Mouse (Mus musculus): ENCODE data around the gene Pnkp. TPM values are rescaled to one million over a fixed set of nuclear protein-coding genes. Genes with fewer than 3 reads are reported as not detected.
A peak's percentile ranks its signal among the peaks of the same experiment; 100 is the strongest.

The Pnkp gene
- polyA plus RNA-seq, 1 experiment from 2014 or later = 39.8 TPM

DNA sequence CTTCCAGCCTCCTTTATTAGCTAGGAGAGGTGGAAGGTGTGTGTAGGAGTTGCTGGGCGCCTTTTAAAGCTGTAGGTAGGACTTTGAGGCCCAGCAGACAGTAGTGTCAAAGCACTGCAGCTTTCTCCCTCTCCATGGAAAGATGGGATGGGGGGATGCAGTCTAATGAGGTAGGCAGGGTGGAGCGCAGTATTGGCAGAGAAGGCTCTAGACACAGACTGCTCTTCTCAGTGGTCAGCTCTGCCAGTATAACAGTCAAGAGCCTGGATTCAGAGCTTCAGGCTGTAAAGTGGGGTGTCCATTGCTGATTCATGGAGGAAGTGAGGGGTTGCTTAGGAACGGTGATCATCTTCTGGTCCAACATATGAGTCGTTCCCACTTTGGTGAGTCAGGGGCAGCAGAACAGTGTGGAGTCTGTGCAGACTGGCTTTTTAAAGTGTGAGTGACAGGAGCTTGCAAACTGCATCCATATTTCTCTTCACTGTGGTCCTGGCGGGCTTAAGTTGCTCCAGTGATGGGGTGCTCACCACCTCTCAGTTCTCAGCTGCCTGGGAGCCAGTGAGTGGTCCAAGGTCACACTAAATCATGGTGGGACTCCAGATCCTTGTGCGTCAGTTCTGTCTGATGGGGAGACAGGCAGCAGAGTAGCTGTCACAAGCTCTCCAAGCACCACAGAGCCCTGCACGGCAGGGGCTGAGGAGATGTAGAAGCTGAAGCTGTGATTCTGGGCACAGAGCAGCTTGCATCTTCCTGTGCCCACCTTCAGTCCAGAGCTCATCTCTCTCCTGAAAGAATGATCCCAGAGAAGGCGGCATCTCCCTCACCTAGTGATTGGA is 5.9 kb upstream of the Pnkp start:
- Histone ChIP-seq H3K36me3 (replicated peaks) (peaks cover 32% of the 10 kb centered on the region), H3K9me3 (no peaks in the 10 kb centered on the region), H3K4me3 (peak overlapping the region; percentile 87), H3K27me3 (ENCODE audit: poor library complexity, severe bottlenecking) (no peaks in the 10 kb centered on the region), H3K27ac (peak overlapping the region; percentile 97), H3K4me1 (peaks cover 63% of the 10 kb centered on the region)
- DNase-seq (ENCODE audit: extremely low spot score, low spot score) = no peak
- WGBS = 84% methylated on average over 8 of the region's 8 CpGs

DNA sequence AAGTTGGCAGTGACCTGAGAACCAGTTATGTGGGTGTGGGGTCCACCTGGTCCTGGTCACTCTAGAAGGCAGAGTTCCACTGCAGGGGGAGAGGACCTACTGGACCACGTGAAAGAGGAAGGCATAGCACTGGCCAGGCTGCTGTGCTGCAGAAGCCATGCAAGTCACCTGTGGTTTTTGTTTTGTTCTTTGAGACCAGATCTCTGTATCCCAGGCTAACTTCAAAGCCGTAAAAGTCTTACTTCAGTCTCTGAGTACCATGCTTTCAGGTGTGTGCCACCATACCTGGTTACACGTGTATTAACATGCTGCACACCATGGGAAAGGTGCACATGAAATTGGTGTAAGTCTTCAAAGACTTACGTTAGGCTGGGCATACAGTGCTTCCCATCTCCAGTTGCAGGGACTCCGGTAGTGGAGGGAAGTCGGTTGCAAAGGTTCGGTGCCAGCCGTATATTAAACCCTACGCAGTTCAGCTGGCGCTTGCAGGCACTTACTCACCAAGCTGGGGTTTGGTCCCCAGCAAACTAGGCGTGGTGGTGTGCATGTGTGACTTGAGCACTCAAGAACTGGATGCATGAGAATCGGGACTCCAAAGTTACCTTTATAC is 5.2 kb upstream of the Pnkp start:
- no peaks in the 10 kb centered on the region for H3K27me3 ChIP-seq (ENCODE audit: poor library complexity, severe bottlenecking)
- WGBS = 93% methylated on average over 12 of the region's 12 CpGs
- H3K4me3 ChIP-seq = peak overlapping the region; percentile 87

DNA sequence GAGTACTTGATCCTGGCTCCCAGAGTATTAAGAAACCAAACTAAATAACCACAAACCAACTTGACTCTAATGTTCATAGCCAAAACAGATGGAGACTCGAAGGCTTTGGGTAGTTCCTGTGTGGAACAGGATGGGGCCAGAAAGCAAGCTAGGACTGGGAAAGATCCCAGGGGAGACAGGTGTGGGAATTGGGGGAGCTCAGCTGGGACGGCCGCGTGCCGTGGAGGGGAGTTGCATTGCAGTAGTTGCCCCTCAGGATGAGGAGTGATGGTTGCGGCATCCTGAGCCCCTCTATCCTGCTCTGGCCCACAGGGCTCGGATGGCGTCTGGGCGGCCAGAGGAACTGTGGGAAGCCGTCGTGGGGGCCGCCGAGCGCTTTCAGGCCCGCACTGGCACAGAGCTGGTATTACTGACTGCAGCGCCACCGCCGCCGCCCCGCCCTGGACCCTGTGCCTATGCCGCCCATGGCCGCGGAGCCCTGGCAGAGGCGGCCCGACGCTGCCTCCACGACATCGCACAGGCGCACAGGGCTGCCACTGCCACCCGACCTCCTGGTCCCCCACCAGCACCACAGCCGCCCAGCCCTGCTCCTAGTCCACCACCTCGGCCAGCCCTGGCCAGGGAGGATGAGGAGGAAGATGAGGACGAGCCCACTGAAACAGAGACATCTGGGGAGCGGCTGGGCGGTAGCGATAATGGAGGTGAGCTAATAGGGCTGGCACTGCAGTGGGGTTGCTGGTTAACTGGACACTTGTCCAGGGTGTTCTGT is 4.5 kb upstream of the Pnkp start:
- no peak for DNase-seq (ENCODE audit: extremely low spot score, low spot score)
- H3K9me3 ChIP-seq = no peaks in the 10 kb centered on the region
- H3K4me1 ChIP-seq = peaks cover 74% of the 10 kb centered on the region
- 0 out of 2 replicates have a peak overlapping the region, but pooled peaks have one; percentile 11 for H3K27ac ChIP-seq
- H3K36me3 ChIP-seq (replicated peaks) = peaks cover 22% of the 10 kb centered on the region
- H3K27me3 ChIP-seq (ENCODE audit: poor library complexity, severe bottlenecking) = no peaks in the 10 kb centered on the region
- H3K4me3 ChIP-seq = peak overlapping the region; percentile 4
- WGBS = 92% methylated on average over 36 of the region's 36 CpGs

More for the DNA sequence above, 5.2 kb upstream of the Pnkp start:
- peaks cover 70% of the 10 kb centered on the region for H3K4me1 ChIP-seq
- DNase-seq (ENCODE audit: extremely low spot score, low spot score) = no peak
- peaks cover 25% of the 10 kb centered on the region for H3K36me3 ChIP-seq (replicated peaks)
- H3K9me3 ChIP-seq = no peaks in the 10 kb centered on the region
- no peak overlapping the region for H3K27ac ChIP-seq

DNA sequence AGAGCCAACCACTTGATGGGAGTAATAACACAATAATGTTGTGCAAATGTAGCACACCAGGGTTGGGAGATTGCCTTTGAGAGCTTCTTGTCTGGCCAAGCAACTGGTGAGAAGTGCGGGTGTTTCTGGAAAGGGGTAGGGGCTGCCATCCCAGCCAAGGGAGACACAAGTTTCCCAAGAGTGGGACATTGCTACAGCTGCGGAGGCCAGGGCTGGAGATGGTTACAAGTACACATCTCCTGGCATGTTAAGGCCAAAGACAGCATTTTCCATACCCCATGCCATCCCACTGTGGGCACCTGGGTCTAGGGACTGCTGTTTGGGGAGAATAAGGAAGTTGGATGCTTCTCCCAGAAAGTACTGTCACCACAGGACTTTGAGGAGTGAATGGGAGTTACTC is 3.9 kb upstream of the Pnkp start:
- no peaks in the 10 kb centered on the region for H3K27me3 ChIP-seq (ENCODE audit: poor library complexity, severe bottlenecking)
- H3K4me1 ChIP-seq = peaks cover 74% of the 10 kb centered on the region
- H3K36me3 ChIP-seq (replicated peaks) = peaks cover 22% of the 10 kb centered on the region
- no peak overlapping the region for H3K27ac ChIP-seq
- DNase-seq (ENCODE audit: extremely low spot score, low spot score) = no peak
- H3K4me3 ChIP-seq = peak overlapping the region; percentile 4; the same call in 1 of the 2 replicates
- H3K9me3 ChIP-seq = no peaks in the 10 kb centered on the region
- WGBS = 96% methylated on average over 2 of the region's 2 CpGs

DNA sequence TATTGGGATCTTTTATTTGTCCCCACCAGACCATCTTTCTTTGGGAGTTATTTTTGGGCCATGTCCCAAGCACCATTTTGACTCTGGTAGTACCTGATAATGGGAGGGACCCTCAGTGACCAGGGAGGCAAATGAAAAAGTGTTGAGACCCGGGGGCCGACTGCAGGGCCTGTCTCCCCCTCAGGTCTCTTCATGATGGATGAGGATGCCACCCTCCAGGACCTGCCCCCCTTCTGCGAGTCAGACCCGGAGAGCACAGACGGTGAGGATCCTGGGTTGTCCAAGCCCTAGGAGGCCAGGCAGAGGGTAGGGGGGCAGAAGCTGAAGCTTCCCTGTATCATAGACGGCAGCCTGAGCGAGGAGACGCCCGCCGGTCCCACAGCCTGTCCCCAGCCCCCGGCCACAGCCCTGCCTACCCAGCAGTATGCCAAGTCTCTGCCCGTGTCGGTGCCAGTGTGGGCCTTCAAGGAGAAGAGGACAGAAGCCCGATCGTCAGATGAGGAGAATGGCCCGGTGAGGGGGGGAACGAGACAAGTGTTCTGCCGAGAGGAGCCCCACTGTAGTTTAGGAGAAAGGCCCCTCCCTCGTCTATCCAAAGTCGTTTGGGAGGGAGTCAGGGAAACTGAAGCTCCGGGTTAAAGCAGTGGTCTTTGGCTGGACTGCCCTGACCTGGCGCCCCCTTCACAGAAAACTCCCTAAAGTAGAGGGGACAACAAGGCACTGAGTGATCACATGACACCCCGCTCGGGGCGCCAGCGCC is 3.2 kb upstream of the Pnkp start:
- H3K4me1 ChIP-seq = peaks cover 78% of the 10 kb centered on the region
- H3K4me3 ChIP-seq = peak overlapping the region; percentile 66
- WGBS = 36% methylated on average over 26 of the region's 26 CpGs
- no peaks in the 10 kb centered on the region for H3K9me3 ChIP-seq
- peak; percentile 49 for DNase-seq (ENCODE audit: extremely low spot score, low spot score)
- H3K27me3 ChIP-seq (ENCODE audit: poor library complexity, severe bottlenecking) = no peaks in the 10 kb centered on the region
- peak overlapping the region; percentile 91 for H3K27ac ChIP-seq
- H3K36me3 ChIP-seq (replicated peaks) = peaks cover 27% of the 10 kb centered on the region

DNA sequence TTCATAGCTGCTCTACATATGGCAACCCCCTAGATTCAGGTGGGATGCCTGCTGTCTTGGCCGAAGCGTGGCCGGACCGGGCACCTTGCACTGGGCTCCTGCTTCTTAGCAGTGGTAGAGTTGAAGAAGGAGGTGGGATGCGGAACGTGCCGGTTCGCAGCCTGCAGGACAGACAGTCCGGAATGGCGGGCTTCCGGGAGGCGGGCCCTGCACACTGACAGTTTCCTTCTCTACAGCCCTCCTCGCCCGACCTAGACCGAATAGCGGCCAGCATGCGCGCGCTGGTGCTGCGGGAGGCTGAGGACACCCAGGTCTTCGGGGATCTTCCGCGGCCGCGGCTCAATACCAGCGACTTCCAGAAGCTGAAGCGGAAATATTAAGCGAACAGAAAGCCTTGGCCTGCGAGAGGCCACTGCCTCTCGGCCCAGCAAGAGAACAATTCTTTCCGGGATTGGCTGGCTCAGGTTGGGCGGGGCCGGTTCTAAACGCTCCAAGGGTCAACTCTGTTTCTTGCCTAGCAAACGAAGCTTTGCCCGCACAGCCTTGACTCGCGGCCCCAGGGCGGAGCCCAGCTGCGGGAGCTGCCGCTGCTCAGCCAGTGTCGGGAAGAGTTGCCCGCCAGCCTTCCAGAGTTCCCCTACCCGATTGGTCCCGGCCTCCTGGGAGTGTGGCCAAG is 2.4 kb upstream of the Pnkp start:
- Histone ChIP-seq H3K4me1 (peaks cover 78% of the 10 kb centered on the region), H3K27me3 (ENCODE audit: poor library complexity, severe bottlenecking) (no peaks in the 10 kb centered on the region), H3K36me3 (replicated peaks) (peaks cover 27% of the 10 kb centered on the region), H3K27ac (peak overlapping the region; percentile 91), H3K9me3 (no peaks in the 10 kb centered on the region), H3K4me3 (peak overlapping the region; percentile 66)
- 3% methylated on average over 45 of the region's 45 CpGs for WGBS
- DNase-seq (ENCODE audit: extremely low spot score, low spot score) = peak; percentile 78

DNA sequence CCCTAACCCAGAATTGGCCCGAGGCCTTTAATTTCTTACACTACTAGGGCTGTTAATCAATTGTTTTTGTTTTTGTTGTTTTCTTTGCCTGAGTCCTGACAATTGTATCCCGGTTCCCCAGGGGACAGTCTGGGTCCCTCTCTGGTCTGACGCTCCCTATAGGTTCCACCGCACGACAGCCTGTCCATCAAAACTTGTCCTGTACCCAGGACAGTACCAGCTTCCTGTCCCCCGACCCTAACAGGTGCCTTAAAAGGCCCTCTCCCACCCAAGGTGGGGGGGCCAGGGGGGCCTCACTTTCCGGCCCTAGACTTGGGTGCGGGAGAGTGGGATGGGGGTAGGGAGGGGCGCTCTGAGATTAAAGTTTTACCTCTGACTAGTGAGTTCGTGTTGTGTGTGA is 1.9 kb upstream of the Pnkp start:
- Histone ChIP-seq H3K9me3 (no peaks in the 10 kb centered on the region), H3K27me3 (ENCODE audit: poor library complexity, severe bottlenecking) (no peaks in the 10 kb centered on the region), H3K4me1 (peaks cover 78% of the 10 kb centered on the region), H3K36me3 (replicated peaks) (peaks cover 33% of the 10 kb centered on the region), H3K27ac (peak overlapping the region; percentile 91), H3K4me3 (peak overlapping the region; percentile 66)
- no peak for DNase-seq (ENCODE audit: extremely low spot score, low spot score)
- WGBS = 48% methylated on average over 10 of the region's 10 CpGs

DNA sequence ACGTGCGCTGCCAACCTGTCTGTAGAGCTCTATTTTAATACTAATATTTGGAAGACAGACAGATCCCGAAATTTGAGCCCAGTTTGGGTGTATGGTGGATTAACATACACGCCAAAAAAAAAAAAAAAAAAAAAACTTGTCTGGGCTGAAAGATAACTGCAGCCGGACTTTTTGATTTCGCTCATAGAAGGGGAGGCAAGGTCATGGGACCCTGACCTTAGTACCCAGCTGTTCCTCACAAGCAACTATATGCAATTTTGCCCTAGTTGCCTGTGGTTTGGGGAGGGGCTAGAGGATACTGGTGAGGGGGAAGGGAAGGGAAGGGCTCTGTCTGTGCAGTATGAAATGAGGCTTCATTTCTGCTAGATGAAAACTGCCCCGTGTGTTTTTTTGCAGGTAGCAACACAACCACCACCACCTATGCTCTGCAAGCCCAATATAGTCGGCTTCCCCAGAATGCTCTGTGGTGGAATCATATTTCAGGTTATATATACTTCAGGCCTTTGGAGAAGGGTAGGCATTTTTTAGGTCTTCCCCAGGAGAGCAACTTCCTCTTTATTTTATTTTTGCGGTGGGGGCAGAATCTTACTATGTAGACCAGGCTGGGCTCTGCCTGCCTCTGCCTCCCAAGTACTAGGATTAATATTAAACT is 548 bp upstream of the Pnkp start:
- DNase-seq (ENCODE audit: extremely low spot score, low spot score) = no peak
- Histone ChIP-seq H3K36me3 (replicated peaks) (peaks cover 44% of the 10 kb centered on the region), H3K27me3 (ENCODE audit: poor library complexity, severe bottlenecking) (no peaks in the 10 kb centered on the region), H3K27ac (peak overlapping the region; percentile 94), H3K4me1 (peaks cover 78% of the 10 kb centered on the region), H3K9me3 (no peaks in the 10 kb centered on the region), H3K4me3 (peak overlapping the region; percentile 93)
- WGBS = 71% methylated on average over 9 of the region's 9 CpGs

DNA sequence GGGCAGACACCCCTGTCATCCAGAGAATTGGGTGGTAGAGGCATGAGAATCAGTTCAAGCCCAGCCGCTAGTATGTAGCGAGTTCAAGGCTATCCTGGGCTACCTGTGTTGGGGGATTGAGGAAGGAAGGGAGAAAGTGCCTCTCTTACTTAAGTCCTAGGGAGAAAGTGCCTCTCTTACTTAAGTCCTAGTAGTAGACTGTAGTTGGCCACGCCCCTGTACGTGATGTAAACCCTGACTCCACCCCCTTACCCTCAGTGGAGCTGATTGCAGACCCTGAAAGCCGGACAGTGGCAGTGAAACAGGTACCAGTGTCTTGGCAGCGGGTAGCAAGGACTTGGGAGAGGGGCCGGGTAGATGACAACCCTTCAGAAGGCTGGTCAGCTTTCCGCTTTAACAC is 966 bp downstream of the Pnkp start:
- Histone ChIP-seq H3K4me3 (peak overlapping the region; percentile 93), H3K27me3 (ENCODE audit: poor library complexity, severe bottlenecking) (no peaks in the 10 kb centered on the region), H3K36me3 (replicated peaks) (peaks cover 47% of the 10 kb centered on the region), H3K27ac (peak overlapping the region; percentile 94), H3K4me1 (peaks cover 73% of the 10 kb centered on the region), H3K9me3 (no peaks in the 10 kb centered on the region)
- WGBS = 27% methylated on average over 8 of the region's 8 CpGs
- DNase-seq (ENCODE audit: extremely low spot score, low spot score) = no peak

DNA sequence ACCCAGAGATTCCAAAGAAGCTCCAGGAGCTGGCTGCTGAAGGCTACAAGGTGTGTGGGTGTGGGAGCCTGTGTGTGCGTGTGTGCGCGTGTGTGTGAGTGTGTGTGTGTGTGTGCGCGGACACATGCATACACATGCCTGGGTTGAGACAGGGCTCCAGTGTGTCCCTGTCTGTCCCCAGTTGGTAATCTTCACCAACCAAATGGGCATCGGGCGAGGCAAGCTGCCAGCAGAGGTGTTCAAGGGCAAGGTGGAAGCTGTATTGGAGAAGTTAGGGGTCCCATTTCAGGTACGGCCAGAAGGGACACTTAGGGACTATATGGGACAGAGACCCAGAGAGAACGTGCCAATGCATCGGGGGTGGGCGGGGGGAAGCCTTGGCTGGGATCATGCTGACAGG is 3.0 kb downstream of the Pnkp start:
- Histone ChIP-seq H3K4me3 (peak overlapping the region; percentile 24; the same call in 1 of the 2 replicates), H3K27me3 (ENCODE audit: poor library complexity, severe bottlenecking) (no peaks in the 10 kb centered on the region), H3K27ac (no peak overlapping the region), H3K4me1 (peaks cover 60% of the 10 kb centered on the region), H3K36me3 (replicated peaks) (peaks cover 59% of the 10 kb centered on the region), H3K9me3 (no peaks in the 10 kb centered on the region)
- no peak for DNase-seq (ENCODE audit: extremely low spot score, low spot score)
- 92% methylated on average over 11 of the region's 11 CpGs for WGBS

DNA sequence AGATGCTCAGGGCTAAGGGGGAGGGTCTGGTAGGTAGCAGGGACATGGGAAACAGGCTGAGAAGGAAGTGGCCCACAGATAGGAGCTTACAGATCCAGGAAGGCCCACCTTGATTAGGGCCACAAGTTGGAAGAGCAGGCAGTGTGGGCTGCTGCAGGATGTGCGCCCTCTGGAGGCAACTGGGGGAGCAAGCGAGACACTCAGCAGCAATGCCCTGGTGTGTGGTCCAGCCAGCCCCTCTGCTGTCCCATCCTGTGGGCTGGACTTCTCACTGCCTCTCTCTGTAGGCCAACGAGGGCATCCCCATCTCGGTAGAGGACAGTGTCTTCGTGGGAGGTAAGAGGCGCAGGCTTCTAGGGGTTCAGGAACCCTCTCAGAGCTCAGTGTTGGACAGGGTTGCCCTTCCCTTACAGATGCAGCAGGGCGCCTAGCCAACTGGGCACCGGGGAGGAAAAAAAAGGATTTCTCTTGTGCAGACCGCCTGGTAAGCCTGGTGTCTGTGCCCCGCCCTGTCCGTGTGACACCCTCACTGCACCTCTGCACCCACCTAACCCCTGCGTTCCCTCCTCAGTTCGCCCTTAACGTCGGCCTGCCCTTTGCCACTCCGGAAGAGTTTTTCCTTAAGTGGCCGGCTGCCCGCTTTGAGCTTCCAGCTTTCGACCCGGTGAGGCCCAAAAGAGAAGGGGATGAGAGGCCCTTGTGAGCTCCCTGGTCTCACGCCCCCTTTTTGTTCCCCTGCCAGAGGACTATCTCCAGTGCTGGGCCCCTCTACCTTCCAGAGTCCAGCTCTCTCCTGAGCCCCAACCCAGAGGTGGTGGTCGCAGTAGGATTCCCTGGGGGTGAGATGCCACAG is 3.9 kb downstream of the Pnkp start:
- Histone ChIP-seq H3K27me3 (ENCODE audit: poor library complexity, severe bottlenecking) (no peaks in the 10 kb centered on the region), H3K27ac (peak overlapping the region; percentile 69), H3K4me1 (peaks cover 59% of the 10 kb centered on the region), H3K9me3 (no peaks in the 10 kb centered on the region), H3K4me3 (peak overlapping the region; percentile 24; the same call in 1 of the 2 replicates), H3K36me3 (replicated peaks) (peaks cover 68% of the 10 kb centered on the region)
- DNase-seq (ENCODE audit: extremely low spot score, low spot score) = peak; percentile 74
- 61% methylated on average over 22 of the region's 22 CpGs for WGBS
